ENCODE assay signal across 8 mouse cellular contexts in genomic region chr7:117433641-117434040, GRCm38 (mm10). TPM values are rescaled to one million over a fixed set of nuclear protein-coding genes. Genes with fewer than 3 reads are reported as not detected.
DNase-seq lines count a peak whose midpoint lies in the region; ATAC-seq and TF ChIP-seq lines count a peak whose summit lies in the region.

No protein-coding gene starts in this region.

- no peak for TF ChIP-seq CTCF in midbrain, postnatal 0 days (IDR thresholded peaks at IDR 0.05)

- intact Hi-C loops in left cerebral cortex, postnatal 14 days (cut with DNase I): no loop called here

- peak; percentile 36 for ATAC-seq in forebrain, embryonic 16.5 days
- ATAC-seq in forebrain, embryonic 15.5 days (replicated peaks): no peak
- no peak for ATAC-seq in midbrain, postnatal 0 days (ENCODE audit: low FRiP score)
- no peak for ATAC-seq in midbrain, embryonic 14.5 days (ENCODE audit: low FRiP score, low TSS enrichment)

- no peak overlapping the region for H3K9ac ChIP-seq in forebrain, embryonic 16.5 days (replicated peaks; ENCODE audit: low read depth, low read length)
- no peak overlapping the region for H3K9ac ChIP-seq in forebrain, embryonic 15.5 days (replicated peaks)
- no peak overlapping the region for H3K9ac ChIP-seq in midbrain, postnatal 0 days (replicated peaks; ENCODE audit: low read length, poor library complexity, severe bottlenecking)
- no peak overlapping the region for H3K9ac ChIP-seq in midbrain, embryonic 14.5 days (replicated peaks; ENCODE audit: low read length)

- no peaks in the 10 kb centered on the region for H3K36me3 ChIP-seq in forebrain, embryonic 16.5 days (ENCODE audit: control insufficient read depth, insufficient read depth)
- H3K36me3 ChIP-seq in forebrain, embryonic 15.5 days: no peaks in the 10 kb centered on the region
- H3K36me3 ChIP-seq in midbrain, postnatal 0 days (ENCODE audit: insufficient read depth, low read length): no peaks in the 10 kb centered on the region
- no peaks in the 10 kb centered on the region for H3K36me3 ChIP-seq in midbrain, embryonic 14.5 days (ENCODE audit: control insufficient read depth, insufficient read depth, low read length)

- no peaks in the 10 kb centered on the region for H3K27me3 ChIP-seq in forebrain, embryonic 16.5 days (replicated peaks; ENCODE audit: control insufficient read depth, insufficient read depth, low read length)
- H3K27me3 ChIP-seq in forebrain, embryonic 15.5 days: no peaks in the 10 kb centered on the region
- H3K27me3 ChIP-seq in midbrain, postnatal 0 days (ENCODE audit: insufficient read depth, low read length): no peaks in the 10 kb centered on the region
- H3K27me3 ChIP-seq in midbrain, embryonic 14.5 days (ENCODE audit: control insufficient read depth, insufficient read depth, low read length): no peaks in the 10 kb centered on the region

- DNase-seq in midbrain, postnatal 0 days (ENCODE audit: low spot score): peak; percentile 40
- no peak for DNase-seq in midbrain, embryonic 14.5 days
- DNase-seq in left cerebral cortex, postnatal 14 days (ENCODE audit: low spot score in 2 of 2): peak; percentile 65 to 66
- peak; percentile 32 for DNase-seq in thymus, postnatal 4 days
- no peak for DNase-seq in spleen, adult 12 weeks (ENCODE audit: low spot score)
- DNase-seq in lung, postnatal 36 days: no peak

- peaks cover 31% of the 10 kb centered on the region for H3K4me1 ChIP-seq in forebrain, embryonic 16.5 days (replicated peaks; ENCODE audit: control insufficient read depth, insufficient read depth, low read length)
- peaks cover 33% of the 10 kb centered on the region for H3K4me1 ChIP-seq in forebrain, embryonic 15.5 days
- peaks cover 2% of the 10 kb centered on the region; the same call in 1 of the 2 replicates for H3K4me1 ChIP-seq in midbrain, postnatal 0 days (ENCODE audit: insufficient read depth, low read length)
- H3K4me1 ChIP-seq in midbrain, embryonic 14.5 days (ENCODE audit: control insufficient read depth, insufficient read depth, low read length): peaks cover 2% of the 10 kb centered on the region; the same call in 1 of the 2 replicates

- H3K4me3 ChIP-seq in forebrain, embryonic 16.5 days (replicated peaks; ENCODE audit: low read length): no peak overlapping the region
- H3K4me3 ChIP-seq in forebrain, embryonic 15.5 days: no peak overlapping the region
- H3K4me3 ChIP-seq in midbrain, postnatal 0 days (ENCODE audit: low read depth, low read length): no peak overlapping the region
- H3K4me3 ChIP-seq in midbrain, embryonic 14.5 days (replicated peaks; ENCODE audit: low read depth, low read length): no peak overlapping the region

- no peak overlapping the region; the same call in 1 of the 2 replicates for H3K27ac ChIP-seq in forebrain, embryonic 16.5 days (ENCODE audit: low read length)
- no peak overlapping the region for H3K27ac ChIP-seq in forebrain, embryonic 15.5 days (replicated peaks)
- H3K27ac ChIP-seq in midbrain, postnatal 0 days (ENCODE audit: low read depth, low read length): no peak overlapping the region
- H3K27ac ChIP-seq in midbrain, embryonic 14.5 days (replicated peaks; ENCODE audit: low read depth, low read length): no peak overlapping the region

- H3K4me2 ChIP-seq in forebrain, embryonic 16.5 days (ENCODE audit: low read length): no peak overlapping the region
- H3K4me2 ChIP-seq in forebrain, embryonic 15.5 days (replicated peaks): no peak overlapping the region
- no peak overlapping the region for H3K4me2 ChIP-seq in midbrain, postnatal 0 days (ENCODE audit: low read depth, low read length, poor library complexity, severe bottlenecking)
- H3K4me2 ChIP-seq in midbrain, embryonic 14.5 days (ENCODE audit: low read length): no peak overlapping the region

- WGBS in forebrain, embryonic 16.5 days: 53% methylated on average over 9 of the region's 9 CpGs
- 51% methylated on average over 9 of the region's 9 CpGs for WGBS in forebrain, embryonic 15.5 days
- 76% methylated on average over 9 of the region's 9 CpGs for WGBS in midbrain, postnatal 0 days
- WGBS in midbrain, embryonic 14.5 days: 85% methylated on average over 9 of the region's 9 CpGs

- H3K9me3 ChIP-seq in forebrain, embryonic 16.5 days (ENCODE audit: control insufficient read depth, low read length): no peaks in the 10 kb centered on the region
- no peaks in the 10 kb centered on the region for H3K9me3 ChIP-seq in forebrain, embryonic 15.5 days
- no peaks in the 10 kb centered on the region for H3K9me3 ChIP-seq in midbrain, postnatal 0 days (ENCODE audit: low read length)
- no peaks in the 10 kb centered on the region for H3K9me3 ChIP-seq in midbrain, embryonic 14.5 days (ENCODE audit: control insufficient read depth, low read length)

RNA-seq across cellular contexts. Expression of gene Xylt1, which starts 52.9 kb away (rescaled TPM):
- polyA plus RNA-seq in forebrain, embryonic 16.5 days (2015; fragmentation: Nextera tagmentation; extraction: Ambion mirVana): 2.4 and 2.6 TPM in 2 replicates
- polyA plus RNA-seq in forebrain, embryonic 15.5 days (2015; fragmentation: Nextera tagmentation; extraction: Ambion mirVana): 2.0 and 2.5 TPM in 2 replicates
- total RNA-seq in midbrain, postnatal 0 days (2014; rRNA removed): 16.4 and 20.8 TPM in 2 replicates
- 2.1 and 2.5 TPM in 2 replicates for polyA plus RNA-seq in midbrain, postnatal 0 days (2015; fragmentation: Nextera tagmentation; extraction: Ambion mirVana)
- polyA plus RNA-seq in midbrain, embryonic 14.5 days (2014; fragmentation: Nextera tagmentation; extraction: Ambion mirVana): 3.0 and 3.9 TPM in 2 replicates
- 10 to 100 TPM; 52.9 to 53.8 TPM for total RNA-seq in left cerebral cortex, postnatal 14 days (2021)

Comparison
In these comparisons a context has a peak if more than half of its experiments do, and no peak if none do; other contexts are left out.
1. DNase-seq: peak in midbrain, postnatal 0 days (single experiment), left cerebral cortex, postnatal 14 days (2 of 2) and thymus, postnatal 4 days (single experiment); none in midbrain, embryonic 14.5 days (single experiment), spleen, adult 12 weeks (single experiment) and lung, postnatal 36 days (single experiment).